Mouse (Mus musculus): Measurements from ENCODE around the gene Evi5.

The Evi5 gene

DNA sequence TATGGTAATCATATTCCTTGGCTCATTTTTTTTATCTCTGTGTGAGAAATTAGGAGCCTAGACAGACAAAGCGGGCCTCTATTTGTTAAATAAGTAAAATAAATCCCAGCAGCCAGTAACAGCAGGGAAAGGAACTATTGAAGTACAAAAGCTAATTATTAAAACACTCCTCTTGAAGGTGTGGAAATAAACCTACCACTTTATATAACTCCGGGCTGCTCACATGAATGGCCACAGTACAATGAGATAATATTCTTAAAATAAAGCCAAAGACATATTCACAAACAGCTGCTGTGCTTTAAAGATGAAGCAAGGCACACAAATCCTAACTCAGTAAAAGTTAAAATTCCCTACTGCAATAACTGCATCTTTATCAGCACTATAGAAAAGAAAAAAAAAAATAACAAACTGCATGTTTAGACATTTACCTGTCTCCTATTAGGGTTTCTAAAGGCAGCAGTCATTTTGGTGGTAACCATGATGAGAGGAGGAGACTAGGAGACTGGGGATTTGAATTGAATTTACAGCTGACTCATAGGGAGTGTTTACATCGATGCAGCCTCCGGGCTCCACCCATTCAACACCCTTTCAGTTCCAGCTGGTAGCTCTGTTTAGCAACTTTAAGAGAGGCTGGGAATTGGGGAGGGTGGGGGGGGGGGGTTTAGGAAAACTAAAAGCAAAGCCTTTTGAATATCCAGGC, at the start of gene Evi5:
Gene Evi5, minus strand, starts transcription at position 547 of the 700 bp plus-strand sequence.
- no peak for DNase-seq (ENCODE audit: low spot score)

- DNase-seq (ENCODE audit: low spot score) = no peak
These were observed 49.7 kb upstream of the Evi5 start for GRCm38 (mm10) chr5:107924564-107924963.

DNA sequence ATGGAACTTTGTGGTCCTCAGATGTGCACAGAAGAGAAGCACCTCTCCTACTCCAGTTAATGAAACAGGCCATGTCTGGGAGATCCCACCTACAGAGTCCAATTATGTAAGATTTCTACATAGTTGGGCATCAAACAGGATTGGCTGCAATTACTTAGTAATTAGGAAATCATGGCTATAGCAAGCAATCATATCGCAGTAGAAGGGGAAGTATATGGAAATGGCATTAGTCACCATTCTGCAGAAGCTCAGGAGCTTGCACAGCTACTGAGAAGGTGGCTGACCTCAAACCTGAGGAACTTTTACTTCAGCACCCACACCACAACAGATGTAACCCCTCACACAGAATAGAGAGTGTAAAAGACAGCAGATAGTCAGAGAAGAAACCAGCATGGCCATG, 47.9 kb upstream of the Evi5 start:
- DNase-seq (ENCODE audit: low spot score) = no peak

- no peak for DNase-seq (ENCODE audit: low spot score)
These were observed 46.7 kb upstream of the Evi5 start for GRCm38 (mm10) chr5:107921400-107922252.

- DNase-seq (ENCODE audit: low spot score) = no peak
These were observed 40.4 kb upstream of the Evi5 start for GRCm38 (mm10) chr5:107915280-107915679.

DNA sequence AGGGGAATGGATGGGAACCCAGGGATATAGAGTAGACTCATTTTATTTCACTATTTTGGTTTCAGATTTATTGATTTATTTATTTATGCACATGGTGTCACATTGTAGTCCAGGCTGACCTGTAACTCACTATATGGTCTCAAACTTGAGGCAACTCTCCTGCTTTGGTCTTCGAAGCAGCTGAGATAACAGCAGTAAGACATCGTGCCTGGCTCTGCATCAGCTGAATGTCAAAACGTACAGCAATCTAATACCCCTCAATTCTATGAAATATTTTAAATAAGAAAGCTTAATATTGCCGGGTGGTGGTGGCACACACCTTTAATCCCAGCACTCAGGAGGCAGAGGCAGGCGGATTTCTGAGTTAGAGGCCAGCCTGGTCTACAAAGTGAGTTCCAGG, 36.1 kb upstream of the Evi5 start:
- no peak for DNase-seq (ENCODE audit: low spot score)

GRCm38 (mm10) chr5:107910084-107910616, 35.2 kb upstream of the Evi5 start:
- no peak for DNase-seq (ENCODE audit: low spot score)

DNA sequence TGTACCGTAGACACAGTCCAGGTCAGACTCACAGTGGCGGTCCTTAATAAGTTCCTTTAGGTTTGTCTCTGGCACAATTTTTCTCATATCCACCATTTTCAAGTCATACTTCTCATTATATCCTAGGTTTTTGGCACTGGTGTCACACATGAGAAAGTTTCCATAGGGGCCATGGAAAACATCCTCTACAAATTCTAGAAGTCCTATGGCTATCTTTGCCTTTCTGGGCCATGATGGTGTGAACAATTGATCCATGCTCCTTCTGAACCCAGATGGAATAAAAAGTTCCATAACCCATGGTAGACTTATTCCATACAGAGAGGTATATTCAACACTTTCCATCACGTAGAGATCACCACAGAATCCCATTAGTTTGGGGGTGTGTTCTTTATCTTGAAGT, 34.8 kb upstream of the Evi5 start:
- DNase-seq (ENCODE audit: low spot score) = no peak

GRCm38 (mm10) chr5:107908514-107909110, 33.7 kb upstream of the Evi5 start:
- DNase-seq (ENCODE audit: low spot score) = no peak

- no peak for DNase-seq (ENCODE audit: low spot score)
These were observed 29.4 kb upstream of the Evi5 start for GRCm38 (mm10) chr5:107904325-107904724.

DNA sequence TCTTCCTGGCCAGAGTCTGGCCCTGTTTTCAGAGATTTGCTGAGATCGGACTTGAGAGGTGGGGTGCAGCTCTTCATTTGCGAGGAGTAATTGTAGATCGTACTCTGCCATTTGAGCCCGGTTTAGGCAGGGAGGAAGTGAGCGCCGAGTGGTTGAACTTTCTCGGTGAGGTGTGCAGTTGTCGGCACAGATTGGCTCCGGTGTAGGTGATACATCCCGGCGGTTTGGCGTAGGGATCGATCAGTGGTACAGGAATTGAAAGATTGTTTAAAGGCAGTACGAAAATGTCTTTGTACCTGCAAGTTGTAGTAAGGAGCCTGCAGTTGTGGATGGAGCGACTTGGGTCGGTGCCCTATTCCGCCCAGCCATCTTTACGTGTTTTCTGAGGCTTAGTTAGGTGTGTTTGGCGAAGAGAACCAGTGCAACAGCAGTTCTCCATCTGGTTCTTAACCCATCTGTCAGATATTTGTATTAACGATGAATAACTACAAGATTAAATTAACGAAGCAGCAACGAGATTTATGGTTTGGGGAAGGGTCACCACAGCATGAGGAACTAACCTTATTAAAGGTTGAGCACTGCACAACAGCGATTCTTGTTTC, 26.2 kb upstream of the Evi5 start:
- no peak for DNase-seq (ENCODE audit: low spot score)

GRCm38 (mm10) chr5:107900206-107901013, 25.5 kb upstream of the Evi5 start, which contains the start of gene Rpl5:
Gene Rpl5, plus strand, starts transcription at chr5:107900502.
- DNase-seq (ENCODE audit: low spot score) = peak; percentile 97

DNA sequence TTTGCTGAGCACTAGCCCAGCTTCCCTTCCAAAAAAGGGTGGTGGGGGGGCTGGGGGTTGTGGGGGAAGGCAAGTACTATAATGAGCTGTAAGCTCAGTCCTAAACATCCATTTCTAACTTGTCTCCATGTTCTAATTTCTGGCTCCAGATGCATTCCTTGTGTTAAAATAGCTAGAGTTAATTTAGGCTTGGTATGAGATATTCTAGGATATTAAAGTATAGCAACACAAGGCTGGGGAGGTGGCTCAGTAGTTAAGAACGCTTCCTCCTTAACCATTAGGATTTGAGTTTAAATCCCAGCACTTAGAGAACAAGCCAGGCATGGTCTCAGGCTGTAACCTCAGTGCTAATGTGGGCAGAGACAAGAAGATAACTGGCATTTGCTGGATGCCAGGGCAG, 21.4 kb upstream of the Evi5 start:
- no peak for DNase-seq (ENCODE audit: low spot score)

DNA sequence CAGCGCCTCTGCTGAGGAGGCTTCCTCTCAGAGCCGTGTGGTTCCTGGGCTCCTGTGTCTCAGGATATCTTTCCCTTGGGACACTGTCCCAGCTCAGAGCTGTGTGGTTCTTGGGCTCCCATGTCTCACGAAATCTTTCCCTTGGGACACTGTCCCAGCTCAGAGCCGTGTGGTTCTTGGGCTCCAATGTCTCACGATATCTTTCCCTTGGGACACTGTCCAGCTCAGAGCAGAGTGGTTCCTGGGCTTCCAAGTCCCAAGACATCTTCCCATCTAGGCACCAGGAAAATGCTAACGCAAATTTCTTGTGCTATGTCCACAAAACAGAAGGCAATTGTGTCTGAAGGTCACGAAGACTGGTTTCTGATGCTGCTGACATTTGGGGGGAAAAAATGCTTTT, 19.8 kb upstream of the Evi5 start:
- DNase-seq (ENCODE audit: low spot score) = no peak

DNA sequence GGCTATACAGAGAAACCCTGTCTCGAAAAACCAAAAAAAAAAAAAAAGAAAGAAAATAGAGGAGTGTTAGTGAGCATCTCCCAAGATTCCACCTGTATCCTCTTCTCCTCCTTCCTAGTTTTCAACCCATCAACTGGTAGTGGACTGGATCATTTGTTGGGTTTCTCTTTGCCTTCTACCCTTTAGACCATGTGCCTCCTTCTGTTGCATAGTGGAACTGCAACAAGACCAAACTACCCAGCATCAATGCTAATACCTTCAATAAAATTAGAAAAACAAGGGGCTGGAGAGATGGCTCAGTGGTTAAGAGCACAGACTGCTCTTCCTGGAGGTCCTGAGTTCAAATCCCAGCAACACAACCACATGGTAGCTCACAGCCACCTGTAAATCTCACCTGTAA, 16.6 kb upstream of the Evi5 start:
- DNase-seq (ENCODE audit: low spot score) = peak; percentile 60

DNA sequence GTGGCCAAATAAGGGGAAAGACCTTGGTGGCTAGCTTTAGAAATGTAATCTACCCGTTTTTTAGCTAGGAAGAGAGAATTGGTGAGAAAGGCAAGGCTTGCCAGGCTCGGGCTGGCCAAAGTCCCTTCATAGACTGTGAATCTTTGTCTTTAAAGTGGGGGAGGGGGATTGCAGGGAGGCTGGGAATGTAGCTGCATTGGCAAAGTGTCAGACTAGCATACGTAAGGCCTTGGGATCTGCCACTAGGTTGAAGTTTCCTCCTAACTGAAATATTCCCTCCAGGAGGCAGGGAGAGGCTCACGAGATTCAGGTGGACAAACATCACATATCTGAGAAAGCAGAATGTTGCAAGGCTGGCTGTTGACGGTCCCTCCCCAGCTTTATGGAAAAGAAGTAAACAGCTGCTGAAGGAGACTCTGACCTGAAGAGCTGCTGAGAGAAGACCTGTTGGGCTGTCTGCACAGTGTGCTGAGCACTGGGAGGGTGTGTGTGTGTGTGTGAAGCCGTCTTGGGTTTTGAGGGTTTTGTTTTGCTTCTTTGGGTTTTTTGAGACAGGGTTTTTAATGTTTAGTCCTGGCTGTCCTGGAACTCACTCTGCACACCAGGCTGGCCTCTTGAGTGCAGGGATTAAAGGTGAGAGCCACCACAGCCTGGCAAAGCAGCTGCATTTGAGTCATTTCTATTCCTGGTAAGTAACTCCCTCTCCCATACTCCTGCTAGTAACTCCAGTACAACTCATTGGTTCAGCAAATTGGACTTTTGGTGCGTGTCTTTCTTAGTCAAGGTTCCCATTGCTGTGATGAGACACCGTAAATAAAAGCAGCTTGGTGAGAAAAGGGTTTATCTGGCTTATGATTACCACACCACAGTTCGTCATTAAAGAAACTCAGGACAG, 15.3 kb upstream of the Evi5 start:
- no peak for DNase-seq (ENCODE audit: low spot score)

DNA sequence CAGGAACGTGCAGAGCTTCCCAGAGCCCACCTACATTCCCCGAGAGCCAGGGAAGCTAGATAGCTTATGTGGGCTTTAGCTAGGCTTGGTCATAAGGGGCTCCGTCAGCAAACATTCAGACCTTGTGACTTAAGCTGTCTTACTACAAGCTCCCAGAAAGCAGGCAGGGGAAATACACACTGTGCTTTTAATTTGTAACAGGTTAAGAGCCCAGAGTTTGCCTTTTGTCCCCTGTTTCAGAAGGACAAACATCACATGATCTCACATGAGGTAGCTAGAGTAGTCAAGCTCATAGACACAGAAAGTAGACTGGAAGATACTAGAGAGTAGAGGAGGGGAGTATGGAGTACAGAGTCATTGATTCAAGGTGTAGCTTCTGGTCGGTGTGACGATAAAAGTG, 5.8 kb upstream of the Evi5 start:
- DNase-seq (ENCODE audit: low spot score) = no peak

GRCm38 (mm10) chr5:107877053-107877452, 2.1 kb upstream of the Evi5 start:
- DNase-seq (ENCODE audit: low spot score) = no peak

- no peak for DNase-seq (ENCODE audit: low spot score)
These were observed 329 bp upstream of the Evi5 start for GRCm38 (mm10) chr5:107875261-107875611.

- no peak for DNase-seq (ENCODE audit: low spot score)
These were observed 1.0 kb downstream of the Evi5 start for GRCm38 (mm10) chr5:107873886-107874302.
